Mouse (Mus musculus): ENCODE data around the gene Moxd1. TPM values are rescaled to one million over a fixed set of nuclear protein-coding genes. Genes with fewer than 3 reads are reported as not detected.

Gene Moxd1
- polyA plus RNA-seq, 1 experiment from 2014 or later, result 12.4 TPM

GRCm38 (mm10) chr10:24291611-24292010, 68.3 kb downstream of the Moxd1 start:
- no peaks in the 10 kb centered on the region for H3K36me3 ChIP-seq (ENCODE audit: insufficient read depth, low read length)
- no peak overlapping the region for H3K9ac ChIP-seq (ENCODE audit: low read depth, low read length)
- TF ChIP-seq CTCF (IDR thresholded peaks at IDR 0.05; ENCODE audit: low read depth), result no peak
- H3K27me3 ChIP-seq (ENCODE audit: insufficient read depth, low read length), result no peaks in the 10 kb centered on the region
- H3K4me2 ChIP-seq (ENCODE audit: low read length), result no peak overlapping the region
- DNase-seq (ENCODE audit: low spot score) (no peak), ATAC-seq (replicated peaks; ENCODE audit: low FRiP score, low read depth) (no peak)
- no peaks in the 10 kb centered on the region; the same call in 1 of the 2 replicates for H3K4me1 ChIP-seq (replicated peaks; ENCODE audit: insufficient read depth, low read length)
- no peaks in the 10 kb centered on the region for H3K9me3 ChIP-seq (replicated peaks; ENCODE audit: low read length)
- H3K27ac ChIP-seq, result no peak overlapping the region
- WGBS, result 53% methylated on average over 8 of the region's 8 CpGs
- no peak overlapping the region for H3K4me3 ChIP-seq (replicated peaks; ENCODE audit: low read depth, low read length)

- no peak for TF ChIP-seq CTCF (IDR thresholded peaks at IDR 0.05; ENCODE audit: low read depth)
- DNase-seq (ENCODE audit: low spot score), result no peak
- Histone ChIP-seq H3K9me3 (replicated peaks; ENCODE audit: low read length) (no peaks in the 10 kb centered on the region), H3K4me1 (replicated peaks; ENCODE audit: insufficient read depth, low read length) (no peaks in the 10 kb centered on the region; the same call in 1 of the 2 replicates), H3K36me3 (ENCODE audit: insufficient read depth, low read length) (no peaks in the 10 kb centered on the region), H3K4me2 (ENCODE audit: low read length) (no peak overlapping the region), H3K4me3 (replicated peaks; ENCODE audit: low read depth, low read length) (no peak overlapping the region), H3K27me3 (ENCODE audit: insufficient read depth, low read length) (no peaks in the 10 kb centered on the region), H3K27ac (no peak overlapping the region), H3K9ac (ENCODE audit: low read depth, low read length) (no peak overlapping the region)
- 88% methylated on average over 1 of the region's 1 CpGs for WGBS
- ATAC-seq (replicated peaks; ENCODE audit: low FRiP score, low read depth), result no peak
Measured at GRCm38 (mm10) chr10:24292671-24293070, 69.4 kb downstream of the Moxd1 start.

DNA sequence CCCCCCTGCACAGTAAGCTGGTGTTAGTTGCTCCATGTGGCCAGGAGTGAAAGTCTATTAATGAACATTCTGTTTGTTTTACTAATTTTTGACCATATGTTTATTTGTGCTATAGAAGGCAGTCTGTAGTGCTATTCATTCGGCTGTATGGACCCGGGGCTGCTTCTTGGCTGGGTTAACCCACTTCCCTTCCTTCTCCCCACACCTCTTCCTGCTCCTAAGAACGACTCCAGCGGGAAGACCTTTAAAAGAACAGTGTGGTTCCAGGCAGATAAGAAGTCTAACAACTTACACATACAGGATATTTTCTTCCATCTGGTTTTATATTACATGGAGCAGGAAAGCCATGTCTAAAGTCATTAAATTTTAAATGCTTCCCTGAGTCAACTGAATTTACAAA, 73.3 kb downstream of the Moxd1 start:
- ATAC-seq (replicated peaks; ENCODE audit: low FRiP score, low read depth) (no peak), DNase-seq (ENCODE audit: low spot score) (no peak)
- Histone ChIP-seq H3K27me3 (ENCODE audit: insufficient read depth, low read length) (no peaks in the 10 kb centered on the region), H3K4me2 (ENCODE audit: low read length) (no peak overlapping the region), H3K4me3 (replicated peaks; ENCODE audit: low read depth, low read length) (no peak overlapping the region), H3K9ac (ENCODE audit: low read depth, low read length) (no peak overlapping the region), H3K9me3 (replicated peaks; ENCODE audit: low read length) (no peaks in the 10 kb centered on the region), H3K4me1 (replicated peaks; ENCODE audit: insufficient read depth, low read length) (no peaks in the 10 kb centered on the region; the same call in 1 of the 2 replicates), H3K36me3 (ENCODE audit: insufficient read depth, low read length) (no peaks in the 10 kb centered on the region), H3K27ac (no peak overlapping the region)
- WGBS, result 32% methylated on average over 4 of the region's 4 CpGs
- no peak for TF ChIP-seq CTCF (IDR thresholded peaks at IDR 0.05; ENCODE audit: low read depth)

DNA sequence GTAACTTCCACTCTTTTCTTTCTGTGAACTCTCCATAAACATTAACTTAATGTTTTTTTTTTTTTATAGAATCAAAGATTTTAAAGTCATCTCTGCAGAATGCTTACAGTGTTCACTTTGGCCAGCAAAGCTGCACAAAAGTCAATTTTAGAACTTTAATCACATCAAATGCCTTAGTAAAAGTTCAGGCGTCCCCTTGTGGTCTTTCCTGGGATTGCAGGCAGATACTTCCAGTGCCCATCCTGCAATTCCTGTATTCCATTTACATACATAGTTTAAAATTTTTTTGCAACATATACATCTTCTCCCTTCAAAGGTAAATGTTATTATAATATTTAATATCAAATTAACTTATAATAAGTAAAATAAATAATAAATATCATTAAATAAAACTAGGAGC, 74.5 kb downstream of the Moxd1 start:
- peak; percentile 83 for DNase-seq (ENCODE audit: low spot score)
- Histone ChIP-seq H3K4me2 (ENCODE audit: low read length) (no peak overlapping the region), H3K4me3 (replicated peaks; ENCODE audit: low read depth, low read length) (no peak overlapping the region), H3K9me3 (replicated peaks; ENCODE audit: low read length) (no peaks in the 10 kb centered on the region), H3K36me3 (ENCODE audit: insufficient read depth, low read length) (no peaks in the 10 kb centered on the region), H3K4me1 (replicated peaks; ENCODE audit: insufficient read depth, low read length) (no peaks in the 10 kb centered on the region; the same call in 1 of the 2 replicates), H3K9ac (ENCODE audit: low read depth, low read length) (no peak overlapping the region), H3K27me3 (ENCODE audit: insufficient read depth, low read length) (no peaks in the 10 kb centered on the region), H3K27ac (no peak overlapping the region)
- ATAC-seq (replicated peaks; ENCODE audit: low FRiP score, low read depth), result no peak
- peak; percentile 84 for TF ChIP-seq CTCF (IDR thresholded peaks at IDR 0.05; ENCODE audit: low read depth)
- 0% methylated on average over 1 of the region's 1 CpGs for WGBS

- DNase-seq (ENCODE audit: low spot score) (peak; percentile 90), ATAC-seq (replicated peaks; ENCODE audit: low FRiP score, low read depth) (no peak)
- TF ChIP-seq CTCF (IDR thresholded peaks at IDR 0.05; ENCODE audit: low read depth), result peak; percentile 99
Measured at GRCm38 (mm10) chr10:24298260-24299244, 75.2 kb downstream of the Moxd1 start.

DNA sequence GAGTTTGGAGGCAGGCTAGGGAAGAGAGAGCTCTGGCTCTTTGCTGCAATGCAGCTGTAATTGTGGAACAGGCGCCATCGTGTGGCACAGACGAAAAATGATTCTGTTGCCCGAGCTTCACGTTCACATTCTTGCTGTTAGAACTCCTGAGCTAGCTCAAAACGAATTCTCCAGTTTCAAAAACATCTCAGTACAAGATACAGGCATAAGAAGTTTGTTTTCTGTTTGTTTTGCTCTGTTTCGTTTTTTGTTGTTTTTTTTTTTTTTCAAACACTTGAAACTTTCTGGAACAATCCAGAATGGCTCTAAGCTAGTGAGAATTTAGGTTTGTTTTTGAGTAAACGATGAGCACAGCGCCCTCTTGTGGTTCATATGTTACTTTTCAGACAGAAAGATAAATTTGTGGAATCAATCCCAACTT, 88.9 kb downstream of the Moxd1 start:
- no peak for ATAC-seq (replicated peaks; ENCODE audit: low FRiP score, low read depth)

More at GRCm38 (mm10) chr10:24298260-24299244, 75.2 kb downstream of the Moxd1 start:
- Histone ChIP-seq H3K9ac (ENCODE audit: low read depth, low read length) (no peak overlapping the region), H3K36me3 (ENCODE audit: insufficient read depth, low read length) (no peaks in the 10 kb centered on the region), H3K9me3 (replicated peaks; ENCODE audit: low read length) (no peaks in the 10 kb centered on the region), H3K4me1 (replicated peaks; ENCODE audit: insufficient read depth, low read length) (no peaks in the 10 kb centered on the region; the same call in 1 of the 2 replicates), H3K27ac (no peak overlapping the region), H3K4me3 (replicated peaks; ENCODE audit: low read depth, low read length) (no peak overlapping the region), H3K27me3 (ENCODE audit: insufficient read depth, low read length) (no peaks in the 10 kb centered on the region), H3K4me2 (ENCODE audit: low read length) (no peak overlapping the region)
- WGBS, result 48% methylated on average over 2 of the region's 2 CpGs

More for the DNA sequence above, 88.9 kb downstream of the Moxd1 start:
- H3K4me2 ChIP-seq (ENCODE audit: low read length), result peak overlapping the region; percentile 44
- no peaks in the 10 kb centered on the region; the same call in 1 of the 2 replicates for H3K4me1 ChIP-seq (replicated peaks; ENCODE audit: insufficient read depth, low read length)
- no peaks in the 10 kb centered on the region for H3K27me3 ChIP-seq (ENCODE audit: insufficient read depth, low read length)
- no peak overlapping the region for H3K27ac ChIP-seq
- no peaks in the 10 kb centered on the region for H3K36me3 ChIP-seq (ENCODE audit: insufficient read depth, low read length)
- under 1% methylated on average over 9 of the region's 9 CpGs for WGBS
- H3K4me3 ChIP-seq (replicated peaks; ENCODE audit: low read depth, low read length), result peak overlapping the region; percentile 18
- no peak overlapping the region for H3K9ac ChIP-seq (ENCODE audit: low read depth, low read length)
- TF ChIP-seq CTCF (IDR thresholded peaks at IDR 0.05; ENCODE audit: low read depth), result peak; percentile 85
- peak; percentile 93 for DNase-seq (ENCODE audit: low spot score)
- no peaks in the 10 kb centered on the region for H3K9me3 ChIP-seq (replicated peaks; ENCODE audit: low read length)

Data from kidney, postnatal 0 days (tissue).